Mouse (Mus musculus) megakaryocyte, embryonic 14.5 days (primary cell): ENCODE data around the gene Nxpe3. TPM values are rescaled to one million over a fixed set of nuclear protein-coding genes. Genes with fewer than 3 reads are reported as not detected.

ENCODE experiments used
- H3K27me3 ChIP-seq: replicated peaks from 2 replicates; pipeline ENCODE3; 2012; ENCODE audit warnings: inconsistent platforms
- H3K36me3 ChIP-seq: replicated peaks from 2 replicates; pipeline ENCODE3; 2012; ENCODE audit warnings: low read length, inconsistent platforms, mixed read lengths
- H3K4me1 ChIP-seq: 2 replicates; pipeline ENCODE4 v1.6.1; 2012; ENCODE audit warnings: inconsistent platforms
- H3K4me3 ChIP-seq: replicated peaks from 2 replicates; pipeline ENCODE3; 2012; ENCODE audit warnings: moderate library complexity, mild to moderate bottlenecking, inconsistent platforms
- H3K9me3 ChIP-seq: 2 replicates; pipeline ENCODE4 v1.6.1; 2012; ENCODE audit warnings: inconsistent platforms
- FLI1 ChIP-seq: IDR thresholded peaks from 2 replicates; pipeline ENCODE4 v1.6.1; 2012; ENCODE audit warnings: low read length, inconsistent platforms, mixed read lengths
- GATA1 ChIP-seq: IDR thresholded peaks from 3 replicates; pipeline ENCODE4 v1.6.1; 2012; ENCODE audit warnings: mixed read lengths, low read length, inconsistent platforms, borderline replicate concordance
- polyA plus RNA-seq: library from polyadenylated mRNA; stranded (reverse); fragments of >175 nt; gene quantifications from 2 replicates; pipeline ENCODE4 v1.2.3, GENCODE M21; 2012; ENCODE audit warnings: low replicate concordance; ENCODE audit not compliant: insufficient read depth

Nxpe3 gene
- polyA plus RNA-seq, 1 experiment, result 0.32 TPM

DNA sequence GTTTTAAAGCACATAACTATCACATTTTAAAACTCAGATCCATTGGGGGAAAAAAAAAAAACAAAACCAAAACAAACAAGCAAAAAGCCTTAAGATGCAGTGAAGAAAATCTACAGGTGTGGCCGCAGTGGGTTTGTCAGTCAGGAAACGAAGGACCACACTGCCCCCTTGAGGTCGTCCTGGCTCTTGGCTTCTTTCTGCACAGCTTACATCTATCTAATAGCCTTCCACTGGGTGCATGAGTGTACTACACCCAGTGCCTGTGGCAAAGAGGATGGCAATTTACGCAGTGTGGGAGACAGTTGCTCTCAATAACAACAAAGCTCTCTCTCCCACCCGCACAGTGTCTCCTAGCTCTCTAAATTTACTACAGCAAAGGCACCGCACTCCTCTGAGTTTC lies 36.6 kb downstream of the Nxpe3 start:
- Histone ChIP-seq H3K36me3 (peaks cover 38% of the 10 kb centered on the region), H3K4me1 (peaks cover 7% of the 10 kb centered on the region), H3K9me3 (peaks cover 6% of the 10 kb centered on the region), H3K27me3 (no peaks in the 10 kb centered on the region), H3K4me3 (no peak overlapping the region)
- TF ChIP-seq FLI1 (no peak), GATA1 (no peak)

DNA sequence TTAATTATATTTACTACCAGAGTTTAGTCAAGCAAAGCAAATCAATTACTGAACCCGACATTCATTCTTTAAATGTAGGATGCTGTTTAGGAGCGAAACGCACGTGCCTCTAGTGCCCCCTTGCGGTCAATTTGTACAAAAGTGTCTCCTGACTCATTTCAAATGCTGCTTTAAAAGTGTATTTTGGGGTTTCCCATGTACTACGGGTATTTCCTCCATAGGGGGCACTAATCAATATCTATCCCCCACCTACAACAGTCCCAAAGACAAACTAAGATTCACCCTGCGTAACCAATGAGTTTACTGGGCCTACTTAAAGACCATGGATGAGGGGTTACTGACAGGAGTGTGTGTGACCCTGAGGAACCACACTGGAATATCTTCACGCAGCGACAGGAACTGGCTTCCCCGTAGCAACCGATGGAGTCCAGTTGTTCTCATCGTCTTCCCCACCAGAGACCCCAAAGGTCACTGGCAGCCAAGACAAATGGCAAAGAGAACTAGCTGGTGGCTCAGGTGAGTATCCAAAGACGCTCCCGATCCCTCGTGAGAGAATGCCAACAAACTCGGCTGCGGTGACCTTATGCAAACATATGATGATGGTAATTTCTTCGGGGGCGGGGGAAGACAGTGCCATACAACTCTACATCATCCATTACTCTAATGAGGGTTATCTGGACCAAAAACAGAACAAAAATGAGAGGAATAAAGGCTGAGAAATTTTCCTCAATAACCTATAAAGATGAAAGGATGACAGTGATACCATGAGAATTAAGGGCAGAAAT lies 42.0 kb downstream of the Nxpe3 start:
- H3K4me1 ChIP-seq, result peaks cover 18% of the 10 kb centered on the region
- H3K4me3 ChIP-seq, result no peak overlapping the region
- no peak for TF ChIP-seq GATA1
- no peak for TF ChIP-seq FLI1
- peaks cover 27% of the 10 kb centered on the region for H3K36me3 ChIP-seq
- H3K9me3 ChIP-seq, result peaks cover 6% of the 10 kb centered on the region
- H3K27me3 ChIP-seq, result no peaks in the 10 kb centered on the region

DNA sequence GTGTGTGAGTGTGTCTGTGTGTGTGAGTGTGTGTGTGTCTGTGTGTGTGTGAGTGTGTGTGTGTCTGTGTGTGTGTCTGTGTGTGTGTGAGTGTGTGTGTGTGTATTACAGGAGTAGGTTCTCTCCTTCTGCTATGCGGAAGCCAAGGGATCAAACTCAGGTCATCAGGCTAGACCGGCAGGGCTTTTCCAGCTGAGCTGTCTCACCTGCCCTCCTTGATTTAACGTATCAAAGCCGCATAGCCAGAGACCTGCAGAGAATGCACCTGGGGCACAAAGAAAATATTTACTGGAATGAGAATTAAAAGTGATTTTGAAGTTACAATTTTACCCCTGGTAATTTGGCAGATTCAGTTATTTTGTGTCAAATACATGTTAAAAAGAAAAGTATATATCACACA lies 42.6 kb downstream of the Nxpe3 start:
- Histone ChIP-seq H3K4me1 (peaks cover 18% of the 10 kb centered on the region), H3K27me3 (no peaks in the 10 kb centered on the region), H3K36me3 (peaks cover 25% of the 10 kb centered on the region), H3K4me3 (no peak overlapping the region), H3K9me3 (peaks cover 6% of the 10 kb centered on the region)
- TF ChIP-seq GATA1 (no peak), FLI1 (no peak)

DNA sequence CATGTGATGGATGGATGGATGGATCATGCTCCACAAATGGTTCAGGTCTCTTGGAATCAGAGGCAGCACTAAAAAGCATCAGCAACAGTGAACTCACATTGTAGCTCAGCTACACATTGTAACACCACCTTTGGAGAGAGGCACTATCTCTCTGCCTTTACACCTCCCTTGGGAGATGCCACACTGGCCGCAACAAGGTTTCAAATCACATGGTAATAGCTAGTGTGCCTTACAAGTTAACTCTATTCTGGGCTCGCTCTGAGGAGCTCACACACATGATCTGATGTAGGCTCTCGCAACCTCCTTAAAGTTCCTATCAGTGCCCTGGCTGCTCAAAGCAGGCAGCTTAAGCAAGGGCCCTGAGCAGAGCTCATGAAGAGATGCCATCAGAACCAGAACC lies 44.6 kb downstream of the Nxpe3 start:
- Histone ChIP-seq H3K27me3 (no peaks in the 10 kb centered on the region), H3K4me1 (peaks cover 18% of the 10 kb centered on the region), H3K4me3 (no peak overlapping the region), H3K9me3 (no peaks in the 10 kb centered on the region), H3K36me3 (peaks cover 21% of the 10 kb centered on the region)
- TF ChIP-seq GATA1, result no peak
- TF ChIP-seq FLI1, result no peak

DNA sequence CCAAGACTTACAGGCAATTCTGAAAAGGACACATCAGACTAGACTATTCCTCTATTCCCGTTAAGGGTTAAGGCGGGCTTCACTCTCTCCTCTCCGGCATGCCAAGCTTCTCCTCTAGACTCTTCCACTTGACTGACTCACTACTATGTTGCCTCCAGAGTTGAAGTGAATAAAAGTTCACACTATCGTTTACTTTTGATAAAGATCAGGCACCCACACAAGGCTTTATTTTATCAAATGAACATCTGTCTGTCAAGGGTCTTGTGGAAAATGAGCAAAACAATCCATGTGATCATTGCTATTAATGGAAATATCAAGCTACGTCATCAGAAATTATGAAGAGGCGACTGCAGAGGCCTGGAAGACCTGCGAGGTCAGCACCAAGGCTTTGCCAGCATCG lies 47.4 kb downstream of the Nxpe3 start:
- Histone ChIP-seq H3K9me3 (peaks cover 4% of the 10 kb centered on the region), H3K36me3 (peaks cover 42% of the 10 kb centered on the region)
- no peak for TF ChIP-seq FLI1
- no peak for TF ChIP-seq GATA1

DNA sequence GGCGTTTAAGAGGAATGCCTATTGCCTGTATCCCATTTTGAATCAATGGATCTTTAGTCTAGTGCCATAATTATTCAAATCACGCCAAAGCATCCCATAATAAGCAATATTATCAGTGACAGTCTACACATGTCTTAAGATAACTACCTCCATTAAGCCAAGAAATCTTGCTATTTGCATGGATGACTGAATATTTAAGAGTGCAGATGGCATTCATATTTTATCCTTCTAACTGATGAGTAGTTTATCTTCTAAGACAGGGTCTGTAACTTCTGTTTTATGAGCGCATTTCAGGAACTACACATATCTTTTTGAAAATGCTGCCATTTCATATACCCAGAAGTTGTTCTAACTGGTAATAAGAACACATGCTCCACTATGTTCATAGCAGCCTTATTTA lies 50.2 kb downstream of the Nxpe3 start:
- Histone ChIP-seq H3K4me1 (peaks cover 3% of the 10 kb centered on the region; the same call in 1 of the 2 replicates), H3K4me3 (no peak overlapping the region), H3K36me3 (peaks cover 42% of the 10 kb centered on the region), H3K27me3 (no peaks in the 10 kb centered on the region), H3K9me3 (peaks cover 4% of the 10 kb centered on the region)
- TF ChIP-seq FLI1 (no peak), GATA1 (no peak)

More for the DNA sequence above, 47.4 kb downstream of the Nxpe3 start:
- H3K4me3 ChIP-seq, result no peak overlapping the region
- H3K4me1 ChIP-seq, result peaks cover 12% of the 10 kb centered on the region
- no peaks in the 10 kb centered on the region for H3K27me3 ChIP-seq

DNA sequence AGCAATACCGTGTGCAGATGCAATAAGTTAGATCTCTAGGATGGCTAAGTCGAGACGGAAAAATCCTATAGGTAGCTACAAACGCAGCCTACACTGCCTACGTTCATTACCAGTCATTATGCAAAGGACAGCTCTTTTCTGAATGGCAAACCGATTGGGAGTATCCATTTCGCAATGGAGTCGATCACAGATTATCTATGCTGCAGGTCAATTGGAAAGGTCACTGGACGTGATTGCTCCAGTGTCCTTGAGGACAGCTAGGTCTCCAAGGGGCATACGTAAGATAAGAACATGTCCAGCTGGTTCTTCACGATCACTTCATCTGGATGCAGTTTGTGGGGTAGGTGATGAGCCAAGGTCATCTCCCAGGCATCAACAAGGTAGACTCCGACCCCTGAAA lies 51.2 kb downstream of the Nxpe3 start:
- Histone ChIP-seq H3K9me3 (peaks cover 4% of the 10 kb centered on the region), H3K27me3 (no peaks in the 10 kb centered on the region), H3K4me1 (peaks cover 3% of the 10 kb centered on the region; the same call in 1 of the 2 replicates), H3K4me3 (no peak overlapping the region), H3K36me3 (peaks cover 36% of the 10 kb centered on the region)
- TF ChIP-seq GATA1 (no peak), FLI1 (no peak)

DNA sequence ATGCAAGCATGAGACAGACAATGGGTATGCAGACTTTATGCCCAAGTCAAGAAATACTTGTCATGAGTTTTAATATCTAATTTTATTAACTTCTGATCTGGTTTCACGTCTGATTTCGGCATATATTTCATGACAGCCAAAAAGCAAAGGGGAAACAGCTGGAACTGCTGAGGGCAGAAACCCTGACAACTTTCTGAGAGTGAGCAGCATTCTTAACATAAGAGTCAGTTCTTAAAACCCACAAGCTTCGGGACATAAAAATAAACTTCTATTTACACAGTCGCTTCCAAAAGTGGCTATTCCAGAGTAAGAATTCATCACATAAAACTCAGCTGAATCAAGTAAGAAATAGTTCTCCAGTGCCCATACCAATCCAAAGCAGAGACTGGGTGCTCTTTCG lies 52.0 kb downstream of the Nxpe3 start:
- Histone ChIP-seq H3K9me3 (peaks cover 4% of the 10 kb centered on the region), H3K4me3 (no peak overlapping the region), H3K27me3 (no peaks in the 10 kb centered on the region), H3K36me3 (peaks cover 33% of the 10 kb centered on the region), H3K4me1 (peaks cover 7% of the 10 kb centered on the region; the same call in 1 of the 2 replicates)
- TF ChIP-seq FLI1 (no peak), GATA1 (no peak)

DNA sequence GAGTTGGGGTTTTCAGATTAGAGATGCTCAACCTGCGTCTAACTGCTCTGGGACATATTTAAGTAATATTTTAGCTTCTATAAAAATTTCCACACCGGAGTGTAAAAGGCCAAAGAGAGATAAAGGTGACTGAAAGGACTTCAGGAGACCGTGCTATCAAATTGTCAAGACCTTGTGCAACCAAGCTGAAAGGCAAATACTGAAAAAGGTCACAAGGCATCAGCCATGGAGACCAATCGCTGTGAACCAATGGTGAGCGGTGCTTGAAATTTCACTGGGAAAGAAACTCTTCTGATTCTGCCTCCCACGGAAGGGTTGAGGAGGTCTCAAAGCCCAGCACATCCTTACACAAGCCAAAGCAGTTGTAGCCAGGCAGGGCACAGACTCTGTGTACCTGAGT lies 53.6 kb downstream of the Nxpe3 start:
- H3K27me3 ChIP-seq, result no peaks in the 10 kb centered on the region

DNA sequence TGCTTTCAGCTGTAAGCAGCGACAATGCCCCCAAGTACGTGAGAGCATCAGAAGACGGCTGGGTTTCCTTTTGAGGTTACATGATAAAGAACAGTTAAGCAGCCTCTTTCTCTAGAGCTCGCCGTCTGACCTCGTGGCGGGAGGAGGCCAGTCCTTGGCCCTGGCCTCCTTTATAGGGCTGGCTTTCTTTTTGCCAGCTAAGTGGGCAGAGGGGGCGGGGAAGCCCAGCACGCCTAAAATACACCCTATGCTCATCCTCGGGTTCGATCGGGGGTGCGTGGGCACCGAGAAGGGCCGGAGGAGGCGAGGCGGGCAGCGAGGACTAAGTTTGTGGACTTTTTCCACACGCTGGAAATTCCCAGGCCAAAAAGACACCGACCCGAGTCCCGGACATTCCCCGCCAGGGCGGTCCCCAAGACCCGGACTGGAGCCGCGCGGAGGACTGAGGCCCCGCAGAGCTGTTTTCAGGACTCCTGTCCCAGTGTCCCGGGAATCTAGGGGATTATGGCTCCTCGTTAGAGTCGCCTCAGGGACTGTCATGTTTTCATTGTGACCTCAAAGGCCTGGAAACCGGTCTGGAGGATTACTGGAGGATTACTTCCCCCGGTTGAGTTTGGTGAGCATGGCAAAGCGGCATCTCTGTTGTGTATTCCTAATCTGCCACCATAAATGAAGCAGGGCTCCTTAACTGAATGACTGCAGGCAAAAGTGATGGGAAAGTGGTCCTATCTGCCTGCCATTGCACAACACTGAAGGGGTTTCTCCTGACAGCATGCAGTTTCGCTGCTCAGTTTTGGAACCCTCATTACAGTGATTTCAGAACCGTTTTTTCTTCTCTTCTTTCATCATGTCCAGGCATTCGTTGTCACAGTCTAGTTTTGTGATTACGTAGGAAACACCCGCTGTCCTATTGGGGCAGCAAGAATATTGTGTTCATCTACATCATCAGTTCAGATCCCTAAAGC lies 56.3 kb downstream of the Nxpe3 start, which contains the start of gene Nfkbiz:
Nfkbiz (minus strand) TSS at position 390 of the 965 bp plus-strand sequence.
- peaks cover 23% of the 10 kb centered on the region for H3K36me3 ChIP-seq
- peak within 1 kb of the TSS; percentile 95 for H3K4me3 ChIP-seq
- TF ChIP-seq FLI1, result no peak
- no peak for TF ChIP-seq GATA1
- H3K27me3 ChIP-seq, result no peaks in the 10 kb centered on the region
- H3K4me1 ChIP-seq, result peaks cover 36% of the 10 kb centered on the region
- no peaks in the 10 kb centered on the region for H3K9me3 ChIP-seq

More for the DNA sequence above, 53.6 kb downstream of the Nxpe3 start:
- TF ChIP-seq GATA1 (no peak), FLI1 (no peak)
- peaks cover 20% of the 10 kb centered on the region for H3K4me1 ChIP-seq
- H3K9me3 ChIP-seq, result peaks cover 4% of the 10 kb centered on the region
- no peak overlapping the region for H3K4me3 ChIP-seq
- peaks cover 24% of the 10 kb centered on the region for H3K36me3 ChIP-seq
